Mouse (Mus musculus): ENCODE measurements around the gene Arhgef10l. TPM values are rescaled to one million over a fixed set of nuclear protein-coding genes. Genes with fewer than 3 reads are reported as not detected.
A peak's percentile ranks its signal among the peaks of the same experiment; 100 is the strongest.

Arhgef10l gene
- polyA plus RNA-seq, 1 experiment from 2014 or later = 17.0 TPM

DNA sequence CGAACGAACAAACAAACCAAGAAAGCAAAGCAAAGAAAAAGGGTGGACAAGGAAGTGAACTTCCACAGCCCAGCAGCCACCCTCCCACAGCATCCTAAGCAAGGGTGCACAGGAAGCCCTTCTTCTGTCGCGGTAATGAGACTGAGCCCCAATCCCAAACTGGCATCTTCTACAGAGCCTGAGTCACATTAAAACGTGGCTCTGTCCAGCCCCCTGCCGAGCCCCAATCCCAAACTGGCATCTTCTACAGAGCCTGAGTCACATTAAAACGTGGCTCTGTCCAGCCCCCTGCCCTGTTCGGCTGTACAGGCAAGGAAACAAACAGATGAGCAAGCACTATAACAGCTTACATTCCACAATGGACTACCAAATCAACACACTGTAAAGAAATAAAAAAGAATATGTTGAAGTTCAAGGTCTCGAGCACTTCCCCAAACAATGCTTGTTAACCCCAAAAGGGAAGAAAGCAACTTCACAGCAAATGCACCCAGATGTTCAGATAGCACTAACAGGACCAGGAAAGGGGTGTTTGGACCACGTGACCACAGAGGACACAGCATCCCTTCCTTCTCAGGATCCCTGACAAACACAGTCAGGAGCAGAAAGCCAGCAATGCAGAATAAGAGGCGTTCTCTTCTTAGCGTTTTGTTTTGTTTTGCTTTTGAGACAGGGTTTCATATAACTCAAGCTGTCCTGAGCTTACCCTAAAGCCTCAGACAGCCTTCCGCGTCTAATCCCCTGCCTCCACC is 11.8 kb downstream of the Arhgef10l start:
- Histone ChIP-seq H3K27me3 (no peaks in the 10 kb centered on the region), H3K9ac (no peak overlapping the region)
- no peak for ATAC-seq (ENCODE audit: insufficient number of reproducible peaks, low FRiP score, low TSS enrichment, low read depth)

DNA sequence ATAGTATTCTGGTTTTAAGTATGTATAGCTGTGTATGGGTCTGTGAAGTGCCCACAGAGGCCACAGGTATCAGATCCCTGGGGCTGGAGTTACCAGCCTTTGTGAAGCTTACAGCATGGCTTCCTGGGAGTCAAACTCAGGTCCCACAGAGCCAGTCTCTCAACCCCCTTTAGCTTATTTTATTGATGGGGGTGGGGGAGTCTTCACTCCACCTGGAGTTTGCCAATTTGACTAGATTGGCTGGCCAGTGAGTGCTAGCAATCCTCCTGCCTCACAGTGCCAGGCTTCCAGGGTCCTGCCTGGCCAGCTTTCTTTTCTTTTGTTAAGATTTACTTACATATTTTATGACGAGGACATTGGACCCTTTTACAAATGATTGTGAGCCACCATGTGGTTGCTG is 16.1 kb downstream of the Arhgef10l start:
- no peak overlapping the region for H3K4me2 ChIP-seq (replicated peaks)
- no peaks in the 10 kb centered on the region for H3K9me3 ChIP-seq (replicated peaks)
- no peak overlapping the region for H3K27ac ChIP-seq (replicated peaks)
- peaks cover 34% of the 10 kb centered on the region for H3K4me1 ChIP-seq
- H3K9ac ChIP-seq = no peak overlapping the region
- H3K4me3 ChIP-seq (replicated peaks) = no peak overlapping the region
- H3K27me3 ChIP-seq = no peaks in the 10 kb centered on the region
- WGBS = 47% methylated on average over 1 of the region's 1 CpGs
- no peaks in the 10 kb centered on the region for H3K36me3 ChIP-seq
- no peak for ATAC-seq (ENCODE audit: insufficient number of reproducible peaks, low FRiP score, low TSS enrichment, low read depth)

More for the DNA sequence above, 11.8 kb downstream of the Arhgef10l start:
- H3K36me3 ChIP-seq = no peaks in the 10 kb centered on the region
- no peak overlapping the region for H3K4me2 ChIP-seq (replicated peaks)
- 32% methylated on average over 14 of the region's 14 CpGs for WGBS
- H3K4me1 ChIP-seq = peaks cover 36% of the 10 kb centered on the region
- no peak overlapping the region for H3K4me3 ChIP-seq (replicated peaks)
- 0 out of 2 replicates have a peak overlapping the region, but pooled peaks have one; percentile 34 for H3K27ac ChIP-seq (replicated peaks)
- H3K9me3 ChIP-seq (replicated peaks) = no peaks in the 10 kb centered on the region

DNA sequence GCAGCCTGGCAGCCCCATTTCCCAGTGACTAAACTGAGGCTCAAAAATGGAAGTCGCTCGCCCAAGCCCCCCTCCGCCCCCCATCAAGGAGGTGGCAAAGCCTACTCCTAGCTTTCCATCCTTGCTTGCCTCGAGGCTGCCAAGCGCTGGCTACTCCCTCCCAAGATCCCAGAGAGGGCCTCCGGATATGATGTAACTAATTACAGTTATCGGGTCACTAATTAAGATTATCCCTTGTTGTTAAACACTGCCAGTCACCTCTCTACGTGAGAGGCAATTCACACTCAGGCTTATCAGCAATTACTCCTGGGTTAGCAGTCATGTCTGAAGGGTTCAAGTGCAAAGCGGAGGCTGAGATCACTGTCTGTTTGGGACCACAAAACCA is 16.6 kb downstream of the Arhgef10l start:
- Histone ChIP-seq H3K4me3 (replicated peaks) (peak overlapping the region; percentile 64), H3K27ac (replicated peaks) (peak overlapping the region; percentile 82; the same call in 1 of the 2 replicates), H3K36me3 (no peaks in the 10 kb centered on the region), H3K27me3 (no peaks in the 10 kb centered on the region), H3K4me2 (replicated peaks) (peak overlapping the region; percentile 73), H3K4me1 (peaks cover 31% of the 10 kb centered on the region), H3K9ac (peak overlapping the region; percentile 83; the same call in 1 of the 2 replicates), H3K9me3 (replicated peaks) (no peaks in the 10 kb centered on the region)
- WGBS = 21% methylated on average over 9 of the region's 9 CpGs
- ATAC-seq (ENCODE audit: insufficient number of reproducible peaks, low FRiP score, low TSS enrichment, low read depth) = no peak; the same call in 1 of the 2 replicates

DNA sequence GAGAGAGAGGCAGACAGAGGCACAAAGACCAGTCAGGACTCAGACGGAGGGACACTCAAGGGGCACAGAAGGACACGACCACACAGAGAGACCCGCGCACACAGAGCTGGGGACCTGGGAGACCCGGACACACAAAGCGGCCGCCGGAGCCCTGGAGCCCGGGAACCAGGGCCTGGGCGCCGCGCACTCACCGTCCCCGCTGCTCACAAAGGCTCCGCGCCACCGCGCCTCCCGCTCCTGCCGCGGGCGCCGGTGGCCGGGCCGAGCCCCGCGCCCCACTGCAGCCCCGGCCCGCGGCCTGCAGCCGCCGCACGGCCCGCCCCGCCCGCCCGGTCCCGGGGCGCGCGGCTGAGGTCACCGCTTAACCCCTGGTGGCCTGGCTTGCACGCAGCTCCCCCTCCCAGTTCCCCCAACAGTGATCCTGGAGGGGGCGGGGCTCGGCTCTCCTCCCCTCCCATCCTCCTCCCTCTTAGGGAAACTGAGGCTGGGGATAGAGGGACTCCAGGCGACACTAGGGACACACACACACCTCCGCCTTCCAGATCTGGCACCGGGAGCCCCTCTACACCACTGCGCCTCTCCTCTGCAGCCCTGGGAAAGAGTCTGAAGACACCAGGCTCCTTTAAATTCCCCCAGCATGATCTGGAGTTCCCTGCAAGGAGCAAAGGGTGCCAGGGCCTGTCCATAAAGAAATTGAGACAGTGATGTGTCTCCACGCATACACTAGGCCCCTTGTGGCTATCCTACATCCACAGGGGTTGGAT is 17.2 kb downstream of the Arhgef10l start:
- no peaks in the 10 kb centered on the region for H3K27me3 ChIP-seq
- peak overlapping the region; percentile 64 for H3K4me3 ChIP-seq (replicated peaks)
- ATAC-seq (ENCODE audit: insufficient number of reproducible peaks, low FRiP score, low TSS enrichment, low read depth) = peak; percentile 85
- H3K4me1 ChIP-seq = peaks cover 27% of the 10 kb centered on the region
- peak overlapping the region; percentile 82 for H3K27ac ChIP-seq (replicated peaks)
- H3K36me3 ChIP-seq = no peaks in the 10 kb centered on the region
- no peaks in the 10 kb centered on the region for H3K9me3 ChIP-seq (replicated peaks)
- peak overlapping the region; percentile 83 for H3K9ac ChIP-seq
- peak overlapping the region; percentile 73 for H3K4me2 ChIP-seq (replicated peaks)
- WGBS = 1% methylated on average over 47 of the region's 50 CpGs

DNA sequence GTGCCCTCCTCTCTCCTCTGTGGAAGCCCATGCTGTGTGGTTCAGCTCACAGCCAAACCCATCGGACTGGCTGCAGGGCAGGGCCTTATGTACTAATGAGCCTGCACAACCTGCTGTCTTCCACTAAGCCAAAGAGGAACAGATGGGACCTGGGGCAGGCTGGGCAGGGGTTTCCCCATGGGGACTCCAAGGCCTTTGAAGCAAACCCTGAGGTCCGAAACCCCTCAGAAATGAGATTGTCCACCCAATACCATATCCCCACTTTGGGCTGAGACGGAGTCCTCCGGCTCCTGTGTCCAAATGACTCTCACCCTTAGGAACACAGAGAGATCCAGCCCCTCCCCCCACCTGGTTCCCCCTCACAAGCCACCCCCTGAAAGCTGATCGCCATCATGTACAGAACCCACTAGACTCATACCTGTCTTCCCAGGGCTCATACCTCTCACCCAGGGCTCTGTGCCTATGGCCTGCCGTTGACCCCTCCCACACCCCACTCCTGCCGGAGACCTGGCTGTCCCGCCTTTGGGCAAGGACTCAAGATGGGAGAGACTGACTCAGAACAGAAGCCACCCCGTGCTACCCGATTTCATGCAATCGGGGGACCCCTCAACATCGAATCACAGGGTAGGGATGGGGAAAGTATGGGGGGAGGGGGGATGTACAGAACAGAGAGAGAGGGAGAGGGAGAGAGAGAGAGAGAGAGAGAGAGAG is 17.9 kb downstream of the Arhgef10l start:
- peak overlapping the region; percentile 73 for H3K4me2 ChIP-seq (replicated peaks)
- peak overlapping the region; percentile 82 for H3K27ac ChIP-seq (replicated peaks)
- H3K4me3 ChIP-seq (replicated peaks) = peak overlapping the region; percentile 64
- no peaks in the 10 kb centered on the region for H3K27me3 ChIP-seq
- 6% methylated on average over 12 of the region's 12 CpGs for WGBS
- 0 out of 2 replicates have a peak, but pooled peaks have one; percentile 55 for ATAC-seq (ENCODE audit: insufficient number of reproducible peaks, low FRiP score, low TSS enrichment, low read depth)
- peak overlapping the region; percentile 83 for H3K9ac ChIP-seq
- H3K36me3 ChIP-seq = no peaks in the 10 kb centered on the region
- no peaks in the 10 kb centered on the region for H3K9me3 ChIP-seq (replicated peaks)
- peaks cover 27% of the 10 kb centered on the region for H3K4me1 ChIP-seq

DNA sequence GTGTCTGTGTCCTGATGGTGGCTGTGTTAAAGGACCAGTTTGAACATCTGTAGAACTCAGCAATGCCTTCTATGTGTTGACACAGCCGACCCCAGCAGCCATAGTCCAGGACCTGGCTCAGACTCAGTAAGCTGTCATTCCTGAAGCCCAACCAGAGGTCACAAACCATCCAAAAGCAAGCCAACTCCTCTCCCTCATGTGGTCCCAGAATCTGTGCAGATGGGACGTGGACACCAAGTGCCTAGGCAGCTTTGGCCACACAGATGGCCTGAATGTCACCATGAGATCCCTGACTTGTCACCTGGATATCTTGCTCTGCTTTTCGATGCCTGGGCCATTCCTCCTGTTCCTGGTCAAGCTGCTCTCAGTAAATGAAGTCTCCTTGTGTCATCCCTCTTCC is 20.2 kb downstream of the Arhgef10l start:
- no peak overlapping the region for H3K27ac ChIP-seq (replicated peaks)
- ATAC-seq (ENCODE audit: insufficient number of reproducible peaks, low FRiP score, low TSS enrichment, low read depth) = no peak
- peaks cover 31% of the 10 kb centered on the region for H3K4me1 ChIP-seq
- no peaks in the 10 kb centered on the region for H3K27me3 ChIP-seq
- no peak overlapping the region for H3K4me2 ChIP-seq (replicated peaks)
- no peaks in the 10 kb centered on the region for H3K9me3 ChIP-seq (replicated peaks)
- H3K9ac ChIP-seq = no peak overlapping the region
- H3K36me3 ChIP-seq = 0 out of 2 replicates have a peak, but pooled peaks cover 3% of the 10 kb centered on the region
- no peak overlapping the region for H3K4me3 ChIP-seq (replicated peaks)
- 91% methylated on average over 3 of the region's 3 CpGs for WGBS

DNA sequence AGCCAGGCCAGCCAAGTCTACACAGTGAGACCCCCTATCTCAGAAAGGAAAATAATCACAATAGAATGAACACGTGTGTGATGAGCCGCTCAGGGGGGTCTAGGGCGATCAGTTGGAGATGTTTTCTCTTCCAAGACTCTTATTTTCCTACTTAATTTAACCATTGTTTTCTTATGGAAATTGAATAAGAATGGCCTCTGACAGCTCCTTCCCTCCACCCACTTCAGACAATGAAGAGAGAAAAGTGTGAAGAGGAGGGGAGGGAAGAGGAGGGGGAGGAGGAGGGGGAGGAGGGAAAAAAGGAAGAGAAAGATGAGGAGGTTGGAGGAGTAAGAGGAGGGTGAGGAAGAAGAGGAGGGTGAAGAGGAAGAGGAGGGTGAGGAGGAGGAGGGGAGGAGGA is 21.1 kb downstream of the Arhgef10l start:
- Histone ChIP-seq H3K27ac (replicated peaks) (no peak overlapping the region), H3K4me1 (peaks cover 31% of the 10 kb centered on the region), H3K9ac (no peak overlapping the region), H3K36me3 (0 out of 2 replicates have a peak, but pooled peaks cover 3% of the 10 kb centered on the region), H3K9me3 (replicated peaks) (no peaks in the 10 kb centered on the region), H3K4me2 (replicated peaks) (no peak overlapping the region), H3K27me3 (no peaks in the 10 kb centered on the region), H3K4me3 (replicated peaks) (no peak overlapping the region)
- no peak for ATAC-seq (ENCODE audit: insufficient number of reproducible peaks, low FRiP score, low TSS enrichment, low read depth)
- 55% methylated on average over 3 of the region's 3 CpGs for WGBS

DNA sequence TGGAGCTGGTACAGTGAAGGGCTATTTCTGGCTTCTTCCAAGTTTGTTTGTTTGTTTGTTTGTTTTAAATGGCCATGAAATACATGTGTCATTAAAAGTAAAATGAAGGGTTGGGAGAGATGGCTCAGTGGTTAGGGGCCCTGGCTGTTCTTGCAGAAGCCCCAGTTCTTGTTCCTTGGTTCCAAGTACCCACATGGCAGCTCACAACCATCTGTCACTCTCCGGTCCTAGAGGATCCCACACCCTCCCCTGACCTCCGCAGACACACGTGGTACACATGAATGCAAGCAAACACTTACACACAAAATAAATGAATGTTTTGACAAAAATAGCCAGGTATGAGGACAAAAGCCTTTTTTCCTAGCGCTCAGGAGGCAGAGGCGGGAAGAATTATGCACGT is 21.5 kb downstream of the Arhgef10l start:
- 0 out of 2 replicates have a peak, but pooled peaks cover 3% of the 10 kb centered on the region for H3K36me3 ChIP-seq
- no peak overlapping the region for H3K27ac ChIP-seq (replicated peaks)
- no peak overlapping the region for H3K4me2 ChIP-seq (replicated peaks)
- H3K9ac ChIP-seq = no peak overlapping the region
- 72% methylated on average over 6 of the region's 6 CpGs for WGBS
- H3K9me3 ChIP-seq (replicated peaks) = no peaks in the 10 kb centered on the region
- ATAC-seq (ENCODE audit: insufficient number of reproducible peaks, low FRiP score, low TSS enrichment, low read depth) = no peak
- H3K27me3 ChIP-seq = no peaks in the 10 kb centered on the region
- H3K4me1 ChIP-seq = peaks cover 30% of the 10 kb centered on the region
- H3K4me3 ChIP-seq (replicated peaks) = no peak overlapping the region

DNA sequence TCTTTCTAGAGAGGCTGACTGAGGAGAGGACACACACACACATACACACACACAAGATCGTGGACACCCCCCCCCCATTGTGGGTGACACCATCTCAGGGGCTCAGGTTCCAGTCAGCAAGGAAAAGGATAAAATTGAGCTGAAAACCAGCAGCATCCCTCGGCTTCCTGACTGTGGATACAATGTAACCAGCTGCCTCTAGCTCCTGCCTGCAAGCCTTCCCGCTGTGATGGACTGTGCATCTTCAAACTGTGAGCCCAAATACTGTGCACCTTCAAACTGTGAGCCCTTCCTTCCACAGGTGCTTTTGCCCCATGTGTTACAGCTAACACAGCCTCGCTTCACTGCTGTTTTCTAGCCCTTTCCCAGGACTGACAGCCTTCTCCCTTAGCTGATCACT is 23.4 kb downstream of the Arhgef10l start:
- no peak for ATAC-seq (ENCODE audit: insufficient number of reproducible peaks, low FRiP score, low TSS enrichment, low read depth)
- no peaks in the 10 kb centered on the region for H3K27me3 ChIP-seq
- H3K4me1 ChIP-seq = peaks cover 19% of the 10 kb centered on the region
- H3K36me3 ChIP-seq = 0 out of 2 replicates have a peak, but pooled peaks cover 3% of the 10 kb centered on the region
- H3K9ac ChIP-seq = no peak overlapping the region
- H3K9me3 ChIP-seq (replicated peaks) = no peaks in the 10 kb centered on the region
- 92% methylated on average over 4 of the region's 4 CpGs for WGBS
- H3K4me3 ChIP-seq (replicated peaks) = no peak overlapping the region
- H3K4me2 ChIP-seq (replicated peaks) = no peak overlapping the region
- no peak overlapping the region for H3K27ac ChIP-seq (replicated peaks)

DNA sequence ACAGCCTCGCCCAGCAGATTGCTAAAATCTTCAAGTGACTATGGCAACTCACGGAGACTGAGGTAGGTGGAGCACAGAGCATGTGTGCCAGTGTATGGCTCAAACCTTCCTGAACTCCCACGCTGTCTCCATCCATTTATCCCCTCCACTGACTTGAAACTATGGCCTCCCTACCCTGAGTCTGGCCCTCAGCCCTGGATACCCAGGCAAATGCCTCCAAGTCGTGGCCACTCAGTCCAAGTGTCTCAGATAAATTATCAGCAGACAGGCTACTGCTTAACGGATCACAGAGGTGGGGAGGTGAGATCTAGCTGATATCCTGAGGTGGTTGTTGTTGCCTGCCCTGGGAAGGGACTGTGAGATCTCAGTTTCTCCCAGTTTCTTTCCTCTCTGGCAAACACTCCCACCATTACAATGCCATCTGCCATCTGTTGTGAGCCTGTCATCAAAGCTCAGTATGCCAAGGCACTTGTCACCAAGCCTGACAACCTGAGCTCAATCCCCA is 24.3 kb downstream of the Arhgef10l start:
- 66% methylated on average over 5 of the region's 5 CpGs for WGBS

DNA sequence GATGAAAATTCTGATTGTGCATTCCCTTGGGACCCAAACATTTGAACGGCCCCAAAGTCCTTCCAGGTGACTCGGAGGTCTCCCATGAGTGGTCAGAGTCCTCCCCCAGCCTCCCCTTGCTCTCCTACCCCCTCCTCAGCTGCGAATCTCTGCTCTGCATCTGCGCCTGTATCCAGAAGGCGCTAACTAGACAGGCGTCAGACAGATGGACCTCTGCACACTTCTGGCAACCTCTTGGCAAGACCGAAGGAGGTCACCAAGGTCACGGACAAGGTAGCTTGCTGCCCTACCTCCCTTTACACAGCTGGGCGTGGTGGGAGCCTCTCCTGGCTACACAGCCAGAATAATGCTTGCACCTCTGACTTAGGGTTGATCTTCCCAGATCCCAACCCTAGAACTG is 25.1 kb downstream of the Arhgef10l start:
- H3K36me3 ChIP-seq = 0 out of 2 replicates have a peak, but pooled peaks cover 3% of the 10 kb centered on the region
- H3K4me1 ChIP-seq = peaks cover 11% of the 10 kb centered on the region
- H3K9ac ChIP-seq = no peak overlapping the region
- H3K4me3 ChIP-seq (replicated peaks) = no peak overlapping the region
- no peak overlapping the region for H3K4me2 ChIP-seq (replicated peaks)
- H3K27ac ChIP-seq (replicated peaks) = no peak overlapping the region
- H3K27me3 ChIP-seq = no peaks in the 10 kb centered on the region
- 81% methylated on average over 9 of the region's 9 CpGs for WGBS
- ATAC-seq (ENCODE audit: insufficient number of reproducible peaks, low FRiP score, low TSS enrichment, low read depth) = no peak
- no peaks in the 10 kb centered on the region for H3K9me3 ChIP-seq (replicated peaks)

More for the DNA sequence above, 24.3 kb downstream of the Arhgef10l start:
- no peak overlapping the region for H3K4me3 ChIP-seq (replicated peaks)
- no peak overlapping the region for H3K4me2 ChIP-seq (replicated peaks)
- no peaks in the 10 kb centered on the region for H3K27me3 ChIP-seq
- no peaks in the 10 kb centered on the region for H3K9me3 ChIP-seq (replicated peaks)
- peaks cover 14% of the 10 kb centered on the region for H3K4me1 ChIP-seq
- no peak overlapping the region for H3K27ac ChIP-seq (replicated peaks)
- H3K9ac ChIP-seq = no peak overlapping the region
- H3K36me3 ChIP-seq = 0 out of 2 replicates have a peak, but pooled peaks cover 3% of the 10 kb centered on the region
- ATAC-seq (ENCODE audit: insufficient number of reproducible peaks, low FRiP score, low TSS enrichment, low read depth) = no peak

All from embryonic facial prominence, embryonic 15.5 days (tissue).